Mouse (Mus musculus): ENCODE results near the gene Dph6.
A peak's percentile ranks its signal among the peaks of the same experiment; 100 is the strongest.
"Not testable (repeated sequence)": the region's sequence is repeated elsewhere in the genome, so short reads cannot be mapped to it uniquely, and the experiment has no call there.

The Dph6 gene

GRCm38 (mm10) chr2:114654365-114655239, at the start of gene Dph6:
TSS of gene Dph6 (minus strand) at chr2:114654964.
- peak; percentile 76 for DNase-seq (ENCODE audit: low spot score)

- DNase-seq (ENCODE audit: low spot score) = no peak
Observed at GRCm38 (mm10) chr2:114700966-114701685, 46.4 kb upstream of the Dph6 start.

- DNase-seq (ENCODE audit: low spot score) = no peak
Observed at GRCm38 (mm10) chr2:114691607-114692006, 36.8 kb upstream of the Dph6 start.

GRCm38 (mm10) chr2:114687483-114687882, 32.7 kb upstream of the Dph6 start:
- no peak for DNase-seq (ENCODE audit: low spot score)

- DNase-seq (ENCODE audit: low spot score) = no peak
Observed at GRCm38 (mm10) chr2:114687081-114687480, 32.3 kb upstream of the Dph6 start.

- DNase-seq (ENCODE audit: low spot score) = no peak
Observed at GRCm38 (mm10) chr2:114673831-114674230, 19.1 kb upstream of the Dph6 start.

- DNase-seq (ENCODE audit: low spot score) = no peak
Observed at GRCm38 (mm10) chr2:114670983-114671382, 16.2 kb upstream of the Dph6 start.

GRCm38 (mm10) chr2:114658954-114659353, 4.2 kb upstream of the Dph6 start:
- DNase-seq (ENCODE audit: low spot score) = no peak

- no peak for DNase-seq (ENCODE audit: low spot score)
Observed at GRCm38 (mm10) chr2:114646240-114646639, 8.5 kb downstream of the Dph6 start.

- no peak for DNase-seq (ENCODE audit: low spot score)
Observed at GRCm38 (mm10) chr2:114643832-114644231, 10.9 kb downstream of the Dph6 start.

- no peak for DNase-seq (ENCODE audit: low spot score)
Observed at GRCm38 (mm10) chr2:114624683-114625082, 30.1 kb downstream of the Dph6 start.

- no peak for DNase-seq (ENCODE audit: low spot score)
Observed at GRCm38 (mm10) chr2:114622550-114622939, 32.2 kb downstream of the Dph6 start.

GRCm38 (mm10) chr2:114621781-114622549, 32.8 kb downstream of the Dph6 start:
- no peak for DNase-seq (ENCODE audit: low spot score)

GRCm38 (mm10) chr2:114611576-114611975, 43.2 kb downstream of the Dph6 start:
- no peak for DNase-seq (ENCODE audit: low spot score)

GRCm38 (mm10) chr2:114610110-114610509, 44.7 kb downstream of the Dph6 start:
- DNase-seq (ENCODE audit: low spot score) = no peak

- not testable (repeated sequence) for DNase-seq (ENCODE audit: low spot score)
Observed at GRCm38 (mm10) chr2:114605202-114605601, 49.6 kb downstream of the Dph6 start.

- no peak for DNase-seq (ENCODE audit: low spot score)
Observed at GRCm38 (mm10) chr2:114601174-114601573, 53.6 kb downstream of the Dph6 start.

- no peak for DNase-seq (ENCODE audit: low spot score)
Observed at GRCm38 (mm10) chr2:114599793-114600192, 55.0 kb downstream of the Dph6 start.

GRCm38 (mm10) chr2:114593393-114593792, 61.4 kb downstream of the Dph6 start:
- DNase-seq (ENCODE audit: low spot score) = no peak

GRCm38 (mm10) chr2:114580714-114581113, 74.0 kb downstream of the Dph6 start:
- no peak for DNase-seq (ENCODE audit: low spot score)

GRCm38 (mm10) chr2:114543000-114543622, 111.7 kb downstream of the Dph6 start:
- DNase-seq (ENCODE audit: low spot score) = no peak

- DNase-seq (ENCODE audit: low spot score) = no peak
Observed at GRCm38 (mm10) chr2:114542325-114542724, 112.4 kb downstream of the Dph6 start.
